Mouse (Mus musculus) stomach, embryonic 15.5 days (tissue): ENCODE measurements around the gene Slc22a20. TPM values are rescaled to one million over a fixed set of nuclear protein-coding genes. Genes with fewer than 3 reads are reported as not detected.

Source experiments
- ATAC-seq: fragments of 200-750 bp; cut with Nextera tagmentation; 2 replicates; pipeline ENCODE4 v1.8.0; 2017; ENCODE audit warnings: low read depth, moderate number of reproducible peaks, moderate TSS enrichment; ENCODE audit not compliant: insufficient read depth, low FRiP score
- H3K27ac ChIP-seq: fragments of 300-500 bp; sonication (generic); 2 replicates; pipeline ENCODE4 v1.5.1; 2015; ENCODE audit warnings: mild to moderate bottlenecking, inconsistent platforms
- H3K27me3 ChIP-seq: fragments of 300-500 bp; sonication (generic); replicated peaks from 2 replicates; pipeline ENCODE4 v1.6.1; 2015; ENCODE audit warnings: inconsistent platforms
- H3K36me3 ChIP-seq: fragments of 300-500 bp; sonication (generic); 2 replicates; pipeline ENCODE4 v1.6.1; 2015; ENCODE audit warnings: inconsistent platforms
- H3K4me1 ChIP-seq: fragments of 300-500 bp; sonication (generic); 2 replicates; pipeline ENCODE4 v1.6.1; 2015; ENCODE audit warnings: inconsistent platforms
- H3K4me2 ChIP-seq: fragments of 300-500 bp; sonication (generic); 2 replicates; pipeline ENCODE4 v1.6.1; 2015; ENCODE audit warnings: mild to moderate bottlenecking, inconsistent platforms
- H3K4me3 ChIP-seq: fragments of 300-500 bp; sonication (generic); replicated peaks from 2 replicates; pipeline ENCODE4 v1.5.1; 2015; ENCODE audit warnings: inconsistent platforms
- H3K9ac ChIP-seq: fragments of 300-500 bp; sonication (generic); 2 replicates; pipeline ENCODE4 v1.6.1; 2015; ENCODE audit warnings: inconsistent platforms
- H3K9me3 ChIP-seq: fragments of 300-500 bp; sonication (generic); 2 replicates; pipeline ENCODE4 v1.6.1; 2016; ENCODE audit warnings: inconsistent platforms
- WGBS: fragments of 180-500 bp; shearing (Covaris S2); methylation state at CpG from one replicate; pipeline ENCODE4 v1.1.7; 2015; 5-methylcytosine and 5-hydroxymethylcytosine counted together
- polyA plus RNA-seq: library from polyadenylated mRNA; unstranded; fragments of >200 nt; fragmentation: Nextera tagmentation; extraction: Ambion mirVana; gene quantifications from 2 replicates; pipeline ENCODE4 v1.2.1, GENCODE M21; 2015

Gene Slc22a20
- polyA plus RNA-seq, 1 experiment from 2014 or later: not detected

DNA sequence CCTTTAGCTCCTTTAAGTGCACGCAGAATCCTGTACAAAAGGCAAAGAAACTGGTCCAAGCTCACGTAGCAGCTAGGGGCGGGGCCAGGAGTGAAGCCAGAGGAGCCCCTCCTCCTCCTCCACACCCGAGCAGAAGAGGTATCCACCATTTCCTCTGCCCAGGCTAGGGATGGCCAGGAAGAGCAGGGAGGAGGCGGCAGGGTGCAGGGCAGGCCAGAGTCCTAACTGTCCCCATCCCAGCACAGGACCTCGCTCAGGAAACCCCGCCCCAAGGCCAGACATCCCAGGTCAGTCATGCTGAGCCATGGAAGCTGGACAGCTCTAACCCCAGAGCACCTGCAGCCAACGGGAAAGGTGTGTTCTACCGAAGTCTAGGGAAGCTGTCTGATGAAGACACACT, 64.2 kb downstream of the Slc22a20 start:
- H3K4me1 ChIP-seq: peaks cover 26% of the 10 kb centered on the region
- WGBS: 15% methylated on average over 9 of the region's 9 CpGs
- 0 out of 2 replicates have a peak, but pooled peaks cover 11% of the 10 kb centered on the region for H3K36me3 ChIP-seq
- no peak overlapping the region; the same call in 1 of the 2 replicates for H3K4me3 ChIP-seq
- peak overlapping the region; percentile 43 for H3K4me2 ChIP-seq
- H3K9me3 ChIP-seq: no peaks in the 10 kb centered on the region
- no peaks in the 10 kb centered on the region for H3K27me3 ChIP-seq
- no peak overlapping the region for H3K9ac ChIP-seq
- no peak overlapping the region for H3K27ac ChIP-seq
- ATAC-seq: no peak

Other genes starting within 250 kb of the Slc22a20 start
- gene Ltbp3, start 245.2 kb downstream of the Slc22a20 start, polyA plus RNA-seq: 27.1 and 30.6 TPM in 2 replicates
- 63.6 and 68.9 TPM in 2 replicates for gene Scyl1, start 214.7 kb downstream of the Slc22a20 start, polyA plus RNA-seq
- gene Frmd8, start 110.9 kb downstream of the Slc22a20 start, polyA plus RNA-seq: 25.3 and 27.7 TPM in 2 replicates
- 5.5 TPM in 2 replicates for gene Slc25a45, start 108.3 kb downstream of the Slc22a20 start, polyA plus RNA-seq
- 2.3 and 2.4 TPM in 2 replicates for gene Tigd3, start 92.0 kb downstream of the Slc22a20 start, polyA plus RNA-seq
- 98.7 and 118 TPM in 2 replicates for gene Dpf2, start 73.1 kb downstream of the Slc22a20 start, polyA plus RNA-seq
- gene Cdc42ep2, start 61.3 kb downstream of the Slc22a20 start, polyA plus RNA-seq: 9.6 and 11.0 TPM in 2 replicates
- 60.9 and 64.2 TPM in 2 replicates for gene Pola2, start 21.9 kb downstream of the Slc22a20 start, polyA plus RNA-seq
- gene Capn1, start 29.8 kb upstream of the Slc22a20 start, polyA plus RNA-seq: 15.2 and 16.4 TPM in 2 replicates
- 26.7 and 31.7 TPM in 2 replicates for gene Syvn1, start 60.4 kb upstream of the Slc22a20 start, polyA plus RNA-seq
- 68.0 and 70.4 TPM in 2 replicates for gene Mrpl49, start 71.6 kb upstream of the Slc22a20 start, polyA plus RNA-seq
- 625 and 772 TPM in 2 replicates for gene Fau, start 71.7 kb upstream of the Slc22a20 start, polyA plus RNA-seq
- 34.6 and 36.6 TPM in 2 replicates for gene Znhit2, start 75.0 kb upstream of the Slc22a20 start, polyA plus RNA-seq
- gene Tm7sf2, start 82.2 kb upstream of the Slc22a20 start, polyA plus RNA-seq: 27.7 and 30.0 TPM in 2 replicates
- gene Vps51, start 91.1 kb upstream of the Slc22a20 start, polyA plus RNA-seq: 69.1 and 70.0 TPM in 2 replicates
- not detected in 2 replicates for gene Tmem262, start 93.9 kb upstream of the Slc22a20 start, polyA plus RNA-seq
- gene Gm28374, start 96.1 kb upstream of the Slc22a20 start, polyA plus RNA-seq: 2.0 and 2.3 TPM in 2 replicates
- gene Zfpl1, start 98.8 kb upstream of the Slc22a20 start, polyA plus RNA-seq: 61.5 and 69.8 TPM in 2 replicates
- 29.9 and 32.7 TPM in 2 replicates for gene Cdca5, start 98.8 kb upstream of the Slc22a20 start, polyA plus RNA-seq
- 0.28 TPM in 1 of 2 replicates, not detected in the other for gene AC131692.1, start 108.3 kb upstream of the Slc22a20 start, polyA plus RNA-seq
- gene Naaladl1, start 119.6 kb upstream of the Slc22a20 start, polyA plus RNA-seq: 3.0 and 5.9 TPM in 2 replicates
- 40.7 and 46.1 TPM in 2 replicates for gene Sac3d1, start 132.5 kb upstream of the Slc22a20 start, polyA plus RNA-seq
- gene Snx15, start 142.2 kb upstream of the Slc22a20 start, polyA plus RNA-seq: 29.2 and 29.9 TPM in 2 replicates
- 0.34 and 0.55 TPM in 2 replicates for gene Batf2, start 154.8 kb upstream of the Slc22a20 start, polyA plus RNA-seq
- 101 and 102 TPM in 2 replicates for gene Arl2, start 155.4 kb upstream of the Slc22a20 start, polyA plus RNA-seq
- not detected in 2 replicates for gene Majin, start 198.2 kb upstream of the Slc22a20 start, polyA plus RNA-seq
- gene Gpha2, start 240.2 kb upstream of the Slc22a20 start, polyA plus RNA-seq: 0.62 TPM in 2 replicates
- gene Ppp2r5b, start 249.7 kb upstream of the Slc22a20 start, polyA plus RNA-seq: 20.5 and 23.7 TPM in 2 replicates